Mouse (Mus musculus) kidney, embryonic 16.5 days (tissue): ENCODE data around the gene Higd1c. TPM values are rescaled to one million over a fixed set of nuclear protein-coding genes. Genes with fewer than 3 reads are reported as not detected.

Experiments used
- ATAC-seq: fragments of 200-750 bp; cut with Nextera tagmentation; 2 replicates; pipeline ENCODE4 v1.8.0; 2017; ENCODE audit warnings: moderate TSS enrichment; ENCODE audit not compliant: low FRiP score, low TSS enrichment
- H3K27ac ChIP-seq: fragments of 300-500 bp; sonication (generic); 2 replicates; pipeline ENCODE4 v1.5.1; 2014; ENCODE audit warnings: low read length
- H3K27me3 ChIP-seq: fragments of 300-500 bp; sonication (generic); 2 replicates; pipeline ENCODE4 v1.6.1; 2014; ENCODE audit warnings: low read length, control low read depth, mixed read lengths; ENCODE audit not compliant: insufficient read depth
- H3K36me3 ChIP-seq: fragments of 300-500 bp; sonication (generic); 2 replicates; pipeline ENCODE4 v1.6.1; 2014; ENCODE audit warnings: low read length, control low read depth, mixed read lengths; ENCODE audit not compliant: insufficient read depth
- H3K4me1 ChIP-seq: fragments of 300-500 bp; sonication (generic); 2 replicates; pipeline ENCODE4 v1.6.1; 2014; ENCODE audit warnings: low read length, control low read depth, mixed read lengths; ENCODE audit not compliant: insufficient read depth
- H3K4me2 ChIP-seq: fragments of 300-500 bp; sonication (generic); replicated peaks from 2 replicates; pipeline ENCODE4 v1.6.1; 2014; ENCODE audit warnings: low read depth, low read length
- H3K4me3 ChIP-seq: fragments of 300-500 bp; sonication (generic); 2 replicates; pipeline ENCODE4 v1.5.1; 2014; ENCODE audit warnings: mild to moderate bottlenecking, low read length
- H3K9ac ChIP-seq: fragments of 300-500 bp; sonication (generic); replicated peaks from 2 replicates; pipeline ENCODE4 v1.6.1; 2014; ENCODE audit warnings: low read length
- H3K9me3 ChIP-seq: fragments of 300-500 bp; sonication (generic); 2 replicates; pipeline ENCODE4 v1.6.1; 2016; ENCODE audit warnings: low read length, control low read depth
- WGBS: fragments of 180-500 bp; shearing (Covaris S2); extraction: QIAGEN DNeasy Blood & Tissue Kit; methylation state at CpG from one replicate; pipeline ENCODE4 v1.1.7; 2014; 5-methylcytosine and 5-hydroxymethylcytosine counted together
- polyA plus RNA-seq: library from polyadenylated mRNA; unstranded; fragments of >200 nt; fragmentation: Nextera tagmentation; extraction: Ambion mirVana; gene quantifications from 2 replicates; pipeline ENCODE4 v1.2.1, GENCODE M21; 2015

The Higd1c gene
- polyA plus RNA-seq, 1 experiment from 2014 or later: 0.35 TPM

DNA sequence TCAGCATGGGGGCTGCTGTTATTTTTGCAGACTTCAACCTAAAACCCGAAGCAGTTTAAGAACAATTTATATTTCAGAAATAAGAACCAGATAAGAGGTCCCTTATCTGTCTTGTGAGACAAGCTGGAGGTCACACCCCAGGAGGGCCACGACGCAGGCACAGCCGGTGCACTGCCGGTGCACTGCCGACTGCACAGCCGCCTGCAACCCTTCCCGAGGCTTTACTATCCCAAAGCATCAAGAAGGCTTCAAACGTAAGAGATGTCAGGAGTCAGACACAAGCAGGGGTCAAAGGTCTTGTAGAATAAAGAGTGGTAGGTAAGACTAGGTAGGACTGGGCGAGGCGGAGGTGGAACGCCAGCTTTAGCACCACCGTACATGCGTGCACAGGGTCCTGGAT lies 38.0 kb downstream of the Higd1c start:
- Histone ChIP-seq H3K9me3 (no peaks in the 10 kb centered on the region), H3K4me2 (no peak overlapping the region), H3K4me3 (no peak overlapping the region), H3K27ac (no peak overlapping the region), H3K4me1 (peaks cover 11% of the 10 kb centered on the region; the same call in 1 of the 2 replicates), H3K36me3 (peaks cover 69% of the 10 kb centered on the region), H3K9ac (no peak overlapping the region), H3K27me3 (no peaks in the 10 kb centered on the region)
- ATAC-seq: no peak
- 92% methylated on average over 14 of the region's 14 CpGs for WGBS

DNA sequence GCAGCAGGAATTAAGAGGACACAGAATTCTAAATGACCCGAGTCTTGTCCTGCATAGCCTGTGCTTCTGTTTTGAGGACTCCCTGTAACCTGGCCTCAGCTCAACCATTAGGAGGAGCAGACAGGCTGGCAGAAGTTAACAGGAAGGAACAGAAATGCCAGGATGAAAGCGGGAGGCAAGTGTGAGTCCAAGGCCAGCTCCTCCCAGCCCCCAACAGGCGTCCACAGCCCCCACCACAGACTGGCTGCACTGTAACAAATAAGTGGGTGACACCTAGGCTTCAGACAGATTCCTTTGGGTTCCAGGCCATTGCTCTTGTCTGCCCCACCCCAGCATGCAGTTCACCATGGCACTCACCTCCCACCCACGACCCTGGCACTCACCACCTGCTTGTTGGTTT lies 38.5 kb downstream of the Higd1c start:
- Histone ChIP-seq H3K4me3 (no peak overlapping the region), H3K36me3 (peaks cover 66% of the 10 kb centered on the region), H3K27ac (no peak overlapping the region), H3K4me1 (peaks cover 11% of the 10 kb centered on the region; the same call in 1 of the 2 replicates), H3K9me3 (no peaks in the 10 kb centered on the region), H3K9ac (no peak overlapping the region), H3K4me2 (no peak overlapping the region), H3K27me3 (no peaks in the 10 kb centered on the region)
- WGBS: 52% methylated on average over 4 of the region's 4 CpGs
- no peak for ATAC-seq

DNA sequence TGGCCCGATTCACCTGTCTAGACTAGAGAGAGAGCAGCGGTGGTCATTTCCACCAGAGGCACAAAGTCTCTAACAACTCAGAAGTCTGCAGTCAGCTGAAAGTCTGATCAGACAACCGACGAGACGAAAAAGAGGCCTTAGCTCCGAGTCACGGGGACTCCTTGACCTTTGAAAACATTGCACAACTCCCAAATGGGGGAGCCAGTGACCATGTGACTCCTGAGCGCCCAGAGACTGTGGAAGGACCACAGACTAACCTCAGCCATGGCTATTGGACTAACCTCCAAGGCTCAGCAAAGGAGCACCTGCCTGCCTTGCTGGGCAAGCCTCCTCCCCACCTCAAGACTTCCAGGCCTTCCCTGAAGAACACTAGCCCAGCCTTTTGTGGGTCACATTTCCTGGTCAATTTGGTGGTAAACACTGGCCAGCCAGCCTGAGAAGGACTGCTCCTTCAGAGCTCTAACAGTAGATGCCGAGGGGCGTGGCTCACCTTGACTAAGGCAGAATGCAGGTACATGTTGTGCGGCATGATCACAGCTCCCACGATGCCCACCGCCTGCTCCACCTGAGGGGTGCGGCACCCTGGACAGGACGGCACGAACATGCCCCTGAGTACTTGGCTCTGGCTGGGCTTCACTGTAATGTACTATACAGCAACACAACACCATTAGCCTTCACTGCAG lies 39.1 kb downstream of the Higd1c start:
- Histone ChIP-seq H3K9ac (no peak overlapping the region), H3K27ac (no peak overlapping the region), H3K4me3 (no peak overlapping the region), H3K27me3 (no peaks in the 10 kb centered on the region), H3K9me3 (no peaks in the 10 kb centered on the region), H3K36me3 (peaks cover 66% of the 10 kb centered on the region), H3K4me1 (peaks cover 11% of the 10 kb centered on the region; the same call in 1 of the 2 replicates), H3K4me2 (no peak overlapping the region)
- 80% methylated on average over 16 of the region's 16 CpGs for WGBS
- ATAC-seq: no peak

DNA sequence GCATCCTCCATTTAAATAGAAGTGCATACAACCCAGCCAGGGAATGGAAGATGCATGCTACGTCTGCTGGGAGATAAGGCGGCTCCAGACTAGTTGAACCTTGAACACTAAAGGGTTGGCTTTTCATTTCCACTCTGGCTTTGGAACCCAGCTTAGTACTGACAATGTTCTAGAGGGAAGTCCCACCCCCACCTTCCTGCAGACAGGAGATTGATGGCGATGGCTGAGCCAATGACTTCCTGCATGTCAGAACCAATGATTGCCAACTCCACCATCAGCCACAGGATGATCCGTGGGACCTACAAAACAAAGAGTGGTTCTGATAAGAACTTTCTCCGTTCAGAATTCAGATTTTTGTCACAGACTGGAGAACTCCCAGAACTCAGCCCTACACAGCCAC lies 41.7 kb downstream of the Higd1c start:
- no peak overlapping the region for H3K4me3 ChIP-seq
- no peaks in the 10 kb centered on the region for H3K27me3 ChIP-seq
- 72% methylated on average over 5 of the region's 5 CpGs for WGBS
- H3K4me1 ChIP-seq: peaks cover 16% of the 10 kb centered on the region
- no peaks in the 10 kb centered on the region for H3K9me3 ChIP-seq
- peaks cover 51% of the 10 kb centered on the region for H3K36me3 ChIP-seq
- no peak overlapping the region for H3K9ac ChIP-seq
- H3K4me2 ChIP-seq: no peak overlapping the region
- peak overlapping the region; percentile 23 for H3K27ac ChIP-seq
- ATAC-seq: no peak

DNA sequence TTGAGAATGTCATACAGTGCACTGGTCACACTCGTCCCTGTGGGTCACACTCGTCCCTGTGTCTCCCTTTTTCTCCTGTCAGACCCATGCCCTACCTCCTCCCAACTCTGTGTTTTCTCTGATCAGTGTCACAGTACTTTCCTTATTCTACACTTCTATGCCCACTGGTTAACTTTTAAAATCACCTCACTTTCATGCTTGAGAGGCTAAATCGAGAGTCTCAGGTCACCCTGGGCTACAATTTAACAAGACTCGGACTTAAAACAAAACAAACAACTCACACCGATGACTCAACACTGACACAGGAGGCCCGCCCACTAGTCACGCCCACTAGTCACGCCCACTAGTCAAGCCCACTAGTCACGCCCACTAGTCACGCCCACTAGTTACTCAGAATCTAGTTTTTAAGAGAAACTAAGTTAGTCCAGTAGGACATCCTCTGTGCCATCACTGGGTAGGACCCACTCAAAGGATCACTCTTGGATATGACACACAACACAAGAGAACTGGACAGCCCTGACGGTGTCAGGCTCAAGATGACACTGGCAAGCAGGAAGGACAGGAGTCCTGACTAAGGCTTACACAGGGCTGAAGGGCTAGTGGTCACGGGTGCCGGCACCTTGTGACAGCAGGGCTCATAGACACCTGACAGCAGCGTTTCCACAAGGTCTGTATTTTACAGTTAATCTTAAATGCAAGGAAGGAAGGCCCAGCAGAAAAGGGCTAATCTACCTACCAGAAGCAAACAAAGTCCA lies 46.8 kb downstream of the Higd1c start:
- Histone ChIP-seq H3K36me3 (peaks cover 17% of the 10 kb centered on the region), H3K4me3 (no peak overlapping the region), H3K9ac (no peak overlapping the region), H3K27ac (peak overlapping the region; percentile 84), H3K4me2 (no peak overlapping the region; the same call in 1 of the 2 replicates), H3K27me3 (no peaks in the 10 kb centered on the region), H3K9me3 (no peaks in the 10 kb centered on the region), H3K4me1 (peaks cover 23% of the 10 kb centered on the region)
- 43% methylated on average over 14 of the region's 14 CpGs for WGBS
- peak; percentile 81 for ATAC-seq

DNA sequence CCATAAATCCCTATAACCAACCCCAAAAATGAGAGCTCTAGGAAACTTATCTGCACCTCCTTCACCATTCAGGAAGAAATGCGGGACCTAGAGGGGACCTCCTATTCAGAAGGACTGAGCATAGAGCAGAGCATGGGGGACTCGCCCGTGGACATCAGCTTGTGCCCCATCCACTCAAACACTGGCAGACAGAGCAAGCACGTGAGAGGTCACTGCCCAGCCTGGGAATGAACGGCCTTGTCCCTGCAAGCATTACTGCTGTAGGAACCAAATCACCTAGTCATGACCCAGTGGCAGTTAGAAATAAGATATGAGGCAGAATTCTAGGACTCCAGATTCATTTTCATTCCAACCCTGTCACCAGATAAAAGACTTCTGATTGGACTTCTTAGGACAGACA lies 47.4 kb downstream of the Higd1c start:
- H3K4me3 ChIP-seq: no peak overlapping the region
- peaks cover 14% of the 10 kb centered on the region for H3K36me3 ChIP-seq
- WGBS: 81% methylated on average over 5 of the region's 5 CpGs
- H3K27me3 ChIP-seq: no peaks in the 10 kb centered on the region
- H3K4me1 ChIP-seq: peaks cover 19% of the 10 kb centered on the region
- no peaks in the 10 kb centered on the region for H3K9me3 ChIP-seq
- no peak for ATAC-seq
- no peak overlapping the region for H3K9ac ChIP-seq
- H3K4me2 ChIP-seq: no peak overlapping the region
- H3K27ac ChIP-seq: no peak overlapping the region; the same call in 1 of the 2 replicates

DNA sequence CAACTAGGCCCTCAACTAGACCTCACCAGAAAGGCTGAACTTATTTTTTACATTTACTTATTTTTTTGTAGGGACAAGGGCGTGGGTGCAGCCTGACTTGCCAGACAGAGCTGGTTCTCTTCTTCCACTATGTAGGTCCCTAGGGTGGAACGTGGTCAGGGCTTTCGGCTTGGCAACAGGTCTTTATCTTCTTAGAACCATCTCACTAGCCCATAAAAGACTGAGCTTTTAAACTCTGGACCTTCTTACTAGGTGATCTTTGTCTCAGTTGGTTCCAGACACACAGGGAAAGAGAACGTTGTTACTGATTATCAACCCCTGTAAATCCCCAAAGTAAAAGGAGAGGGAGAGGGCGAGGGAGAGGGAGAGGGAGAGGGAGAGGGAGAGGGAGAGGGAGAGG lies 49.0 kb downstream of the Higd1c start:
- Histone ChIP-seq H3K4me2 (no peak overlapping the region), H3K36me3 (peaks cover 7% of the 10 kb centered on the region; the same call in 1 of the 2 replicates), H3K27ac (peak overlapping the region; percentile 47; the same call in 1 of the 2 replicates), H3K9me3 (no peaks in the 10 kb centered on the region), H3K4me3 (no peak overlapping the region), H3K9ac (no peak overlapping the region), H3K27me3 (no peaks in the 10 kb centered on the region), H3K4me1 (peaks cover 34% of the 10 kb centered on the region)
- no peak for ATAC-seq
- WGBS: 67% methylated on average over 4 of the region's 5 CpGs

DNA sequence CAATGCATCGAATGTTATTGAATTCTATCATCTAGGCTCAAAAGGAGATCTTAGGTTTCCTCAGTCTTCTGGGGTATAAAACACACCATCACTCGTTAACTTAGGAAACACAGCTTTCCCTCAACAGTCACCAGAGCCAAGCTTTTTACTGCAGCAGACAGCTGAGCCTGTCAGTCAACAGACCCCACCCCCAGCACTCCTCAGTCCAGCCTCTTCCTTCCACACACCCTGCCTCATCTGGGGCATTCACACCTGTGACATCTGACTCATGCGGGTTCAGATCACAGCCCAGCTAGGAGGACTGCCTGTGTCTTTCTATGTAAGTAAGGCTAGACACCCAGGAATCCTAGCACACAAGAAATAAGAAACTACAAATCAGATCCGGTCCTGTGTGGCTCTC lies 49.7 kb downstream of the Higd1c start:
- H3K27me3 ChIP-seq: no peaks in the 10 kb centered on the region
- no peak overlapping the region for H3K4me3 ChIP-seq
- no peak overlapping the region for H3K9ac ChIP-seq
- peaks cover 4% of the 10 kb centered on the region; the same call in 1 of the 2 replicates for H3K36me3 ChIP-seq
- no peaks in the 10 kb centered on the region for H3K9me3 ChIP-seq
- ATAC-seq: no peak
- peaks cover 40% of the 10 kb centered on the region for H3K4me1 ChIP-seq
- 59% methylated on average over 4 of the region's 4 CpGs for WGBS
- no peak overlapping the region for H3K4me2 ChIP-seq
- H3K27ac ChIP-seq: peak overlapping the region; percentile 36

DNA sequence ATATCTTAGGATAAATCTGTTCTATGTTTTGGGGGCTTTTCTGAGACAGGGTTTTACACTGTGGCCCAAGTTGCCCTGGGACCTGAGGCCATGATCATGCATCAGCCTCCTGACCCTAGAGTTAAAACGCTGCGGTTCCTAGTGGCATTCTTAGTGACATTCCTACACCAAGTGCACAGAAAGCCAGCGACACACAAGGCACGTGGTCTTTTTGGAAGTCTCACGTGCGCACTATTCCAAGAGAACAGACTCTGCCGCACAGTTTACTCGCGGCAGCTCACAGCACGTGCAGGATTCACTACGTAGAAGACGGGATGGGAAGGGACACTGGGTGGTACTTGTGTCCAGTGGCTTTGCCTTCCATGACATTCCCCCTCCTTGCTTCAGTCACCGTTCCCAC lies 50.6 kb downstream of the Higd1c start:
- 91% methylated on average over 13 of the region's 13 CpGs for WGBS
- no peak overlapping the region for H3K4me3 ChIP-seq
- ATAC-seq: no peak
- no peak overlapping the region for H3K9ac ChIP-seq
- no peak overlapping the region for H3K27ac ChIP-seq
- peaks cover 1% of the 10 kb centered on the region; the same call in 1 of the 2 replicates for H3K36me3 ChIP-seq
- no peak overlapping the region for H3K4me2 ChIP-seq
- H3K27me3 ChIP-seq: no peaks in the 10 kb centered on the region
- peaks cover 49% of the 10 kb centered on the region for H3K4me1 ChIP-seq
- H3K9me3 ChIP-seq: no peaks in the 10 kb centered on the region

DNA sequence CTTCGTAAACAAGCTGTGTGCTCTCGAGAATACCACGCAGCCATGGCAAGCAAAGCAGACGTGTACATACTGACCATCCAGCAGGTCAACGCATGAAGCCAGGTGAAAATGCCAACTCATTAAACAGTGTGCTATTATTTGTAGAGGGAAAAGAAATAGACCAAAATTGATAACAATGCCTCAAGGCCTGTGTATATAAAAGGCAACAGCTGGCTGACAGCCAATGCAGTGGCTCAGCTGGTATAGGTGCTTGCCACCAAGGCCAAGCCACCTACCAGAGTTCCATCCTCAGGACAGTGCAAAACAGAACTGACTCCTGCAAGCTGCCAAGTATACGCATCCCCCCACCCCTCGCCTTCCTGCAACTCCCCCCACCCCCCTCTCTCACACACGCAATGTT lies 51.3 kb downstream of the Higd1c start:
- Histone ChIP-seq H3K4me2 (no peak overlapping the region), H3K4me1 (peaks cover 53% of the 10 kb centered on the region), H3K9me3 (no peaks in the 10 kb centered on the region), H3K4me3 (no peak overlapping the region), H3K36me3 (no peaks in the 10 kb centered on the region), H3K27ac (no peak overlapping the region), H3K9ac (no peak overlapping the region), H3K27me3 (no peaks in the 10 kb centered on the region)
- WGBS: 83% methylated on average over 8 of the region's 8 CpGs
- ATAC-seq: no peak
